Mouse (Mus musculus) CH12.LX (cell line): ENCODE measurements around the gene Clec12a. TPM values are rescaled to one million over a fixed set of nuclear protein-coding genes. Genes with fewer than 3 reads are reported as not detected.

Experiments
- DNase-seq: peaks from one replicate; pipeline ENCODE4 v3.0.0-alpha.2; 2013; ENCODE audit errors: extremely low read depth
- H3K27ac ChIP-seq: 2 replicates; pipeline ENCODE4 v1.5.1; 2012; ENCODE audit warnings: low read depth, mild to moderate bottlenecking, control low read depth, moderate library complexity; ENCODE audit not compliant: insufficient read depth
- H3K27me3 ChIP-seq: replicated peaks from 2 replicates; pipeline ENCODE3; 2012; ENCODE audit warnings: inconsistent platforms
- H3K36me3 ChIP-seq, 2 experiments: replicated peaks in 1 of 2; 2 replicates each; pipeline versions ENCODE3 to v1.6.1; 2012; ENCODE audit warnings: inconsistent platforms in 1 of 2, low read length in 1 of 2, mild to moderate bottlenecking in 1 of 2, mixed read lengths in 1 of 2, moderate library complexity in 1 of 2; ENCODE audit not compliant: control insufficient read depth in 1 of 2, insufficient read depth in 1 of 2
- H3K4me1 ChIP-seq, 2 experiments: 2 replicates each; pipeline ENCODE4 v1.6.1; 2012; ENCODE audit warnings: inconsistent platforms in 1 of 2, moderate library complexity in 1 of 2; ENCODE audit not compliant: insufficient read depth in 2 of 2, control insufficient read depth in 1 of 2
- H3K4me2 ChIP-seq: 2 replicates; pipeline ENCODE4 v1.6.1; 2012; ENCODE audit warnings: low read depth, mild to moderate bottlenecking, control low read depth; ENCODE audit not compliant: poor library complexity, insufficient read depth, severe bottlenecking
- H3K4me3 ChIP-seq, 3 experiments: fragments of 150-350 bp in 1 of 3; sonication (generic) in 1 of 3; replicated peaks in 1 of 3; 2 replicates each; pipeline versions ENCODE3 to v1.5.1; 2011 to 2012; ENCODE audit warnings: low read depth in 2 of 3, low read length in 2 of 3, mild to moderate bottlenecking in 2 of 3, moderate library complexity in 2 of 3, control low read depth in 1 of 3, improper control_type of control experiment in 1 of 3, inconsistent platforms in 1 of 3, mixed read lengths in 1 of 3; ENCODE audit not compliant: poor library complexity in 1 of 3
- H3K79me2 ChIP-seq: replicated peaks from 2 replicates; pipeline ENCODE4 v1.6.1; 2012; ENCODE audit warnings: mild to moderate bottlenecking, moderate library complexity; ENCODE audit not compliant: control insufficient read depth, poor library complexity, insufficient read depth, severe bottlenecking; ENCODE audit errors: extremely low read depth
- H3K9ac ChIP-seq: 2 replicates; pipeline ENCODE4 v1.6.1; 2012; ENCODE audit warnings: low read depth, mild to moderate bottlenecking, control low read depth, moderate library complexity; ENCODE audit not compliant: insufficient read depth
- H3K9me3 ChIP-seq: replicated peaks from 2 replicates; pipeline ENCODE3; 2012; ENCODE audit warnings: low read length, inconsistent platforms, mixed read lengths
- BHLHE40 ChIP-seq: IDR thresholded peaks from 2 replicates; pipeline ENCODE4 v1.6.1; 2011; ENCODE audit warnings: mild to moderate bottlenecking, low read depth, low read length, improper control_type of control experiment
- CHD2 ChIP-seq: IDR thresholded peaks from 2 replicates; pipeline ENCODE4 v1.6.1; 2011; ENCODE audit warnings: low read length, improper control_type of control experiment
- CTCF ChIP-seq, 2 experiments: IDR thresholded peaks in 1 of 2; conservative IDR thresholded peaks in 1 of 2; 2 replicates each; pipeline ENCODE4 v1.5.1; 2011 to 2012; ENCODE audit warnings: low read depth in 2 of 2, low read length in 2 of 2, improper control_type of control experiment in 1 of 2, inconsistent platforms in 1 of 2, mild to moderate bottlenecking in 1 of 2, moderate library complexity in 1 of 2
- E2F4 ChIP-seq: IDR thresholded peaks from 2 replicates; pipeline ENCODE4 v1.6.1; 2011; ENCODE audit warnings: low read depth, low read length, improper control_type of control experiment; ENCODE audit not compliant: insufficient replicate concordance
- ELF1 ChIP-seq: IDR thresholded peaks from 2 replicates; pipeline ENCODE4 v1.6.1; 2014; ENCODE audit warnings: low read depth, mild to moderate bottlenecking, inconsistent platforms, low read length, improper control_type of control experiment
- EP300 ChIP-seq: IDR thresholded peaks from 2 replicates; pipeline ENCODE4 v1.6.1; 2011; ENCODE audit warnings: low read length, improper control_type of control experiment
- ETS1 ChIP-seq: conservative IDR thresholded peaks from 2 replicates; pipeline ENCODE4 v1.6.1; 2012; ENCODE audit warnings: low read depth, mild to moderate bottlenecking, inconsistent platforms, low read length, improper control_type of control experiment, moderate library complexity
- HCFC1 ChIP-seq: IDR thresholded peaks from 2 replicates; pipeline ENCODE4 v1.6.1; 2012; ENCODE audit warnings: low read depth, mild to moderate bottlenecking, inconsistent platforms, low read length, improper control_type of control experiment
- IRF4 ChIP-seq: IDR thresholded peaks from 2 replicates; pipeline ENCODE4 v1.6.1; 2014; ENCODE audit warnings: low read depth, mild to moderate bottlenecking, inconsistent platforms, low read length, improper control_type of control experiment
- JUN ChIP-seq: IDR thresholded peaks from 2 replicates; pipeline ENCODE4 v1.6.1; 2011; ENCODE audit warnings: low read depth, mild to moderate bottlenecking, low read length, improper control_type of control experiment, moderate library complexity; ENCODE audit not compliant: insufficient read depth
- MAX ChIP-seq: IDR thresholded peaks from 2 replicates; pipeline ENCODE4 v1.6.1; 2011; ENCODE audit warnings: low read length, improper control_type of control experiment
- MEF2A ChIP-seq: IDR thresholded peaks from 2 replicates; pipeline ENCODE4 v1.6.1; 2014; ENCODE audit warnings: low read depth, mild to moderate bottlenecking, inconsistent platforms, low read length, improper control_type of control experiment, borderline replicate concordance
- MXI1 ChIP-seq: IDR thresholded peaks from 2 replicates; pipeline ENCODE4 v1.6.1; 2011; ENCODE audit warnings: mild to moderate bottlenecking, low read depth, low read length, improper control_type of control experiment
- PAX5 ChIP-seq: IDR thresholded peaks from 2 replicates; pipeline ENCODE4 v1.6.1; 2012; ENCODE audit warnings: low read length, inconsistent platforms, mixed read lengths
- POLR2AphosphoS2 ChIP-seq: IDR thresholded peaks from 2 replicates; pipeline ENCODE4 v1.6.1; 2011; ENCODE audit warnings: low read depth, low read length, improper control_type of control experiment
- RAD21 ChIP-seq: IDR thresholded peaks from 2 replicates; pipeline ENCODE4 v1.6.1; 2011; ENCODE audit warnings: low read depth, mild to moderate bottlenecking, low read length, improper control_type of control experiment, moderate library complexity
- RCOR1 ChIP-seq: conservative IDR thresholded peaks from 2 replicates; pipeline ENCODE4 v1.6.1; 2012; ENCODE audit warnings: low read depth, mild to moderate bottlenecking, inconsistent platforms, low read length, improper control_type of control experiment
- SIN3A ChIP-seq: IDR thresholded peaks from 2 replicates; pipeline ENCODE4 v1.6.1; 2012; ENCODE audit warnings: low read length, improper control_type of control experiment, inconsistent platforms
- SMC3 ChIP-seq: IDR thresholded peaks from 2 replicates; pipeline ENCODE4 v1.6.1; 2011; ENCODE audit warnings: low read depth, low read length, improper control_type of control experiment
- TBP ChIP-seq: conservative IDR thresholded peaks from 2 replicates; pipeline ENCODE4 v1.6.1; 2011; ENCODE audit warnings: low read depth, low read length, improper control_type of control experiment
- TCF12 ChIP-seq: IDR thresholded peaks from 2 replicates; pipeline ENCODE4 v1.6.1; 2014; ENCODE audit warnings: low read depth, mild to moderate bottlenecking, inconsistent platforms, low read length, improper control_type of control experiment
- UBTF ChIP-seq: IDR thresholded peaks from 2 replicates; pipeline ENCODE4 v1.6.1; 2012; ENCODE audit warnings: low read depth, mild to moderate bottlenecking, inconsistent platforms, low read length, improper control_type of control experiment, moderate library complexity
- ZC3H11A ChIP-seq: IDR thresholded peaks from 2 replicates; pipeline ENCODE4 v1.6.1; 2012; ENCODE audit warnings: low read depth, mild to moderate bottlenecking, inconsistent platforms, low read length, improper control_type of control experiment
- ZNF384 ChIP-seq: IDR thresholded peaks from 2 replicates; pipeline ENCODE4 v1.6.1; 2012; ENCODE audit warnings: low read depth, low read length, improper control_type of control experiment, inconsistent platforms
- dilution Hi-C: fragments of 300-500 bp; cut with MboI; formaldehyde crosslinking; loops from 2 replicates; pipeline ENCODE4 v1.14.3; 2020; ENCODE audit warnings: low sequenced_read_pairs; ENCODE audit not compliant: extremely low pct_unique_long_range_greater_than_20kb, extremely low pct_ligation_motif_present
- in situ Hi-C: fragments of 300-500 bp; cut with MboI; formaldehyde crosslinking; loops from 3 replicates; pipeline ENCODE4 v1.14.3; 2019; ENCODE audit warnings: low sequenced_read_pairs, low pct_ligation_motif_present, low pct_unique_long_range_greater_than_20kb, mixed read lengths
- polyA plus RNA-seq: library from polyadenylated mRNA; unstranded; fragments of >175 nt; gene quantifications from 2 replicates; pipeline ENCODE4 v1.2.1, GENCODE M21; 2012; ENCODE audit warnings: low read depth; ENCODE audit not compliant: insufficient read length
- total RNA-seq, 2 experiments: library from RNA; depleted of rRNA; stranded (reverse); fragments of 300-350 nt in 1 of 2; fragments of >200 nt in 1 of 2; gene quantifications; 2 replicates each; pipeline ENCODE4 v1.2.3; 2012 to 2014

Clec12a gene
- total and polyA plus RNA-seq, 3 experiments, result 1.7 to 11.9 (median 8.0) TPM

GRCm38 (mm10) chr6:129314655-129315168, 27.8 kb upstream of the Clec12a start (continued):
- TF ChIP-seq UBTF, result no peak
- TF ChIP-seq BHLHE40, result 0 out of 2 replicates have a peak, but pooled peaks have one; percentile 2
- TF ChIP-seq CHD2, result no peak
- no peak for TF ChIP-seq ELF1
- 0 out of 2 replicates have a peak, but pooled peaks have one; percentile 18 for TF ChIP-seq SMC3
- TF ChIP-seq SIN3A, result no peak
- no peak for TF ChIP-seq PAX5
- peak; percentile 88 for TF ChIP-seq JUN

- peaks cover 12 to 72% of the 10 kb centered on the region in 2 experiments; a peak in 3 of 4 replicates for H3K4me1 ChIP-seq
- DNase-seq, result peak; percentile 45
- H3K4me2 ChIP-seq, result no peak overlapping the region
- no peak overlapping the region for H3K9ac ChIP-seq
- dilution Hi-C loops, result no loop called here
- H3K79me2 ChIP-seq, result 0 out of 2 replicates have a peak, but pooled peaks cover 4% of the 10 kb centered on the region
- in situ Hi-C loops, result loop anchor here (5.0 kb wide), 1 partner anchor 48 kb away; no protein-coding TSS in a partner anchor
- TF ChIP-seq EP300, result peak; percentile 64
- TF ChIP-seq E2F4, result no peak
- TF ChIP-seq ZC3H11A, result no peak
- TF ChIP-seq ELF1, result no peak
- TF ChIP-seq CTCF (conservative IDR thresholded peaks at IDR 0.05 in 1 of 2, IDR thresholded peaks at IDR 0.05 in 1 of 2; ENCODE audit: low read depth in 2 of 2, low read length in 2 of 2), result no peak
- 0 out of 2 replicates have a peak, but pooled peaks have one; percentile 37 for TF ChIP-seq TBP
- 0 out of 2 replicates have a peak, but pooled peaks have one; percentile 6 for TF ChIP-seq BHLHE40
- TF ChIP-seq UBTF, result no peak
- TF ChIP-seq POLR2AphosphoS2, result no peak
- TF ChIP-seq TCF12, result no peak
- TF ChIP-seq RAD21, result no peak
- TF ChIP-seq MAX, result no peak
- TF ChIP-seq ZNF384, result no peak
- TF ChIP-seq MXI1, result no peak
- no peak for TF ChIP-seq JUN
- peak; percentile 51; the same call in 1 of the 2 replicates for TF ChIP-seq MEF2A
- 0 out of 2 replicates have a peak, but pooled peaks have one; percentile 32 for TF ChIP-seq IRF4
- no peak for TF ChIP-seq HCFC1
- peak; percentile 26; the same call in 1 of the 2 replicates for TF ChIP-seq ETS1
- no peak for TF ChIP-seq RCOR1
- H3K27me3 ChIP-seq, result no peaks in the 10 kb centered on the region
- H3K4me3 ChIP-seq, result no peak overlapping the region
- no peak overlapping the region for H3K27ac ChIP-seq
- no peaks in the 10 kb centered on the region for H3K36me3 ChIP-seq
- H3K9me3 ChIP-seq, result no peaks in the 10 kb centered on the region
Measured at GRCm38 (mm10) chr6:129315698-129316097, 26.8 kb upstream of the Clec12a start.
